Mouse (Mus musculus): Measurements from ENCODE around the gene Defa31. TPM values are rescaled to one million over a fixed set of nuclear protein-coding genes. Genes with fewer than 3 reads are reported as not detected.
"Not testable (repeated sequence)": the region's sequence is repeated elsewhere in the genome, so short reads cannot be mapped to it uniquely, and the experiment has no call there.

Gene Defa31
- polyA plus RNA-seq (2015; fragmentation: Nextera tagmentation; extraction: Ambion mirVana): not detected in 2 replicates

- no CpG with 5 or more reads among the region's 1 CpGs for WGBS
- not testable (repeated sequence) for H3K4me3 ChIP-seq (replicated peaks; ENCODE audit: low read length); H3K4me2 ChIP-seq (ENCODE audit: low read depth, low read length); H3K36me3 ChIP-seq (ENCODE audit: control insufficient read depth, insufficient read depth, low read length); H3K9ac ChIP-seq (ENCODE audit: low read length); H3K27ac ChIP-seq (ENCODE audit: low read length); H3K4me1 ChIP-seq (ENCODE audit: control insufficient read depth, insufficient read depth, low read length); H3K27me3 ChIP-seq (ENCODE audit: control insufficient read depth, insufficient read depth, low read length); H3K9me3 ChIP-seq (replicated peaks; ENCODE audit: control insufficient read depth, low read length); ATAC-seq (ENCODE audit: insufficient read depth, low FRiP score)
These were observed at the start of gene Defa31 for GRCm38 (mm10) chr8:21191314-21191713. TSS of gene Defa31 (plus strand) at chr8:21191614.

GRCm38 (mm10) chr8:21161977-21162376 is 29.4 kb upstream of the Defa31 start, which contains the start of gene Defa22:
TSS of gene Defa22 (plus strand) at chr8:21162277.
- no CpG with 5 or more reads among the region's 1 CpGs for WGBS
- not testable (repeated sequence) for H3K9me3 ChIP-seq (replicated peaks; ENCODE audit: control insufficient read depth, low read length); ATAC-seq (ENCODE audit: insufficient read depth, low FRiP score)

GRCm38 (mm10) chr8:21201261-21201660 is 9.8 kb downstream of the Defa31 start, which contains the start of gene Gm15293:
TSS of gene Gm15293 (plus strand) at chr8:21201561.
- H3K27ac ChIP-seq (ENCODE audit: low read length); H3K27me3 ChIP-seq (ENCODE audit: control insufficient read depth, insufficient read depth, low read length); H3K36me3 ChIP-seq (ENCODE audit: control insufficient read depth, insufficient read depth, low read length); H3K4me2 ChIP-seq (ENCODE audit: low read depth, low read length); H3K9me3 ChIP-seq (replicated peaks; ENCODE audit: control insufficient read depth, low read length); H3K4me3 ChIP-seq (replicated peaks; ENCODE audit: low read length); ATAC-seq (ENCODE audit: insufficient read depth, low FRiP score); H3K4me1 ChIP-seq (ENCODE audit: control insufficient read depth, insufficient read depth, low read length); H3K9ac ChIP-seq (ENCODE audit: low read length): not testable (repeated sequence)
- WGBS: no CpG with 5 or more reads among the region's 1 CpGs

More at GRCm38 (mm10) chr8:21161977-21162376, 29.4 kb upstream of the Defa31 start, which contains the start of gene Defa22:
- H3K4me2 ChIP-seq (ENCODE audit: low read depth, low read length); H3K4me3 ChIP-seq (replicated peaks; ENCODE audit: low read length); H3K9ac ChIP-seq (ENCODE audit: low read length); H3K27ac ChIP-seq (ENCODE audit: low read length); H3K4me1 ChIP-seq (ENCODE audit: control insufficient read depth, insufficient read depth, low read length); H3K27me3 ChIP-seq (ENCODE audit: control insufficient read depth, insufficient read depth, low read length); H3K36me3 ChIP-seq (ENCODE audit: control insufficient read depth, insufficient read depth, low read length): not testable (repeated sequence)

Other genes starting within 250 kb of the Defa31 start
- not detected in 2 replicates for gene AY761185, start 246.9 kb upstream of the Defa31 start, polyA plus RNA-seq (2015; fragmentation: Nextera tagmentation; extraction: Ambion mirVana)
- gene Defa21, start 166.1 kb upstream of the Defa31 start, polyA plus RNA-seq (2015; fragmentation: Nextera tagmentation; extraction: Ambion mirVana): not detected in 2 replicates
- not detected in 2 replicates for gene Defa23, start 136.6 kb upstream of the Defa31 start, polyA plus RNA-seq (2015; fragmentation: Nextera tagmentation; extraction: Ambion mirVana)
- not detected in 2 replicates for gene Defa35, start 126.6 kb upstream of the Defa31 start, polyA plus RNA-seq (2015; fragmentation: Nextera tagmentation; extraction: Ambion mirVana)
- not detected in 2 replicates for gene Defa25, start 107.2 kb upstream of the Defa31 start, polyA plus RNA-seq (2015; fragmentation: Nextera tagmentation; extraction: Ambion mirVana)
- gene Gm14851, start 95.6 kb upstream of the Defa31 start, polyA plus RNA-seq (2015; fragmentation: Nextera tagmentation; extraction: Ambion mirVana): not detected in 2 replicates
- not detected in 2 replicates for gene Defa30, start 57.0 kb upstream of the Defa31 start, polyA plus RNA-seq (2015; fragmentation: Nextera tagmentation; extraction: Ambion mirVana)
- not detected in 2 replicates for gene Defa22, start 29.3 kb upstream of the Defa31 start, polyA plus RNA-seq (2015; fragmentation: Nextera tagmentation; extraction: Ambion mirVana)
- gene Gm15293, start 9.9 kb downstream of the Defa31 start, polyA plus RNA-seq (2015; fragmentation: Nextera tagmentation; extraction: Ambion mirVana): not detected in 2 replicates
- gene Gm15292, start 58.1 kb downstream of the Defa31 start, polyA plus RNA-seq (2015; fragmentation: Nextera tagmentation; extraction: Ambion mirVana): not detected in 2 replicates
- not detected in 2 replicates for gene Defa27, start 123.9 kb downstream of the Defa31 start, polyA plus RNA-seq (2015; fragmentation: Nextera tagmentation; extraction: Ambion mirVana)
- gene Defa29, start 135.4 kb downstream of the Defa31 start, polyA plus RNA-seq (2015; fragmentation: Nextera tagmentation; extraction: Ambion mirVana): not detected in 2 replicates
- gene Defa2, start 186.9 kb downstream of the Defa31 start, polyA plus RNA-seq (2015; fragmentation: Nextera tagmentation; extraction: Ambion mirVana): not detected in 2 replicates
- not detected in 2 replicates for gene Defa33, start 200.2 kb downstream of the Defa31 start, polyA plus RNA-seq (2015; fragmentation: Nextera tagmentation; extraction: Ambion mirVana)
- gene Defa36, start 235.8 kb downstream of the Defa31 start, polyA plus RNA-seq (2015; fragmentation: Nextera tagmentation; extraction: Ambion mirVana): not detected in 2 replicates